Mouse (Mus musculus) mouse trophoblast stem cell (cell line): ENCODE data around the gene Acp7.
"Not testable (repeated sequence)": the region's sequence is repeated elsewhere in the genome, so short reads cannot be mapped to it uniquely, and the experiment has no call there.

Experiments used
- in situ Hi-C, 2 experiments: fragments of 300-500 bp; cut with MseI, MboI; formaldehyde crosslinking; loops; 2 replicates in 1 of 2; 3 replicates in 1 of 2; pipeline ENCODE4 v1.15.1; 2025

The Acp7 gene

GRCm38 (mm10) chr7:28631073-28631472 lies at the start of gene Acp7:
Acp7 (minus strand) TSS chr7:28631332.
- in situ Hi-C loops = no loop called here

GRCm38 (mm10) chr7:28677624-28678023 lies 46.5 kb upstream of the Acp7 start:
- in situ Hi-C loops = no loop called here

GRCm38 (mm10) chr7:28676811-28677541 lies 45.8 kb upstream of the Acp7 start:
- in situ Hi-C loops = no loop called here

GRCm38 (mm10) chr7:28675746-28676145 lies 44.6 kb upstream of the Acp7 start:
- in situ Hi-C loops = no loop called here

- in situ Hi-C loops = no loop called here
Observed at GRCm38 (mm10) chr7:28674994-28675393, 43.9 kb upstream of the Acp7 start.

- in situ Hi-C loops = not testable (repeated sequence)
Observed at GRCm38 (mm10) chr7:28672786-28673185, 41.7 kb upstream of the Acp7 start.

GRCm38 (mm10) chr7:28672276-28672675 lies 41.1 kb upstream of the Acp7 start:
- in situ Hi-C loops = no loop called here

- in situ Hi-C loops = no loop called here
Observed at GRCm38 (mm10) chr7:28671172-28671571, 40.0 kb upstream of the Acp7 start.

- in situ Hi-C loops = no loop called here
Observed at GRCm38 (mm10) chr7:28665620-28666579, 34.8 kb upstream of the Acp7 start.

GRCm38 (mm10) chr7:28656430-28656829 lies 25.3 kb upstream of the Acp7 start:
- in situ Hi-C loops = no loop called here

- in situ Hi-C loops = no loop called here
Observed at GRCm38 (mm10) chr7:28651157-28651556, 20.0 kb upstream of the Acp7 start.

GRCm38 (mm10) chr7:28647016-28647415 lies 15.9 kb upstream of the Acp7 start:
- in situ Hi-C loops = no loop called here

- in situ Hi-C loops = no loop called here
Observed at GRCm38 (mm10) chr7:28645947-28646475, 14.9 kb upstream of the Acp7 start.

- in situ Hi-C loops = no loop called here
Observed at GRCm38 (mm10) chr7:28645366-28645765, 14.2 kb upstream of the Acp7 start.

- in situ Hi-C loops = no loop called here
Observed at GRCm38 (mm10) chr7:28641546-28641945, 10.4 kb upstream of the Acp7 start.

GRCm38 (mm10) chr7:28637511-28637910 lies 6.4 kb upstream of the Acp7 start:
- in situ Hi-C loops = no loop called here

- in situ Hi-C loops = no loop called here
Observed at GRCm38 (mm10) chr7:28634128-28634527, 3.0 kb upstream of the Acp7 start.

GRCm38 (mm10) chr7:28624791-28625190 lies 6.3 kb downstream of the Acp7 start:
- in situ Hi-C loops = no loop called here

- in situ Hi-C loops = no loop called here
Observed at GRCm38 (mm10) chr7:28619098-28619715, 11.9 kb downstream of the Acp7 start.

- in situ Hi-C loops = loop anchor here in 1 of 2 experiments (10.0 kb wide), 1 partner anchor 111 kb away; no protein-coding TSS in a partner anchor
Observed at GRCm38 (mm10) chr7:28605951-28606350, 25.2 kb downstream of the Acp7 start.

GRCm38 (mm10) chr7:28603788-28604187 lies 27.3 kb downstream of the Acp7 start:
- in situ Hi-C loops = loop anchor here (5.0 to 10.0 kb wide), 2 partner anchors 36 to 109 kb away; no protein-coding TSS in a partner anchor

GRCm38 (mm10) chr7:28603136-28603535 lies 28.0 kb downstream of the Acp7 start:
- in situ Hi-C loops = loop anchor here (5.0 to 10.0 kb wide), 2 partner anchors 36 to 108 kb away; no protein-coding TSS in a partner anchor
